Mouse (Mus musculus) megakaryocyte-erythroid progenitor cell, adult 5-6 weeks (primary cell): ENCODE results near the gene Htr1f. TPM values are rescaled to one million over a fixed set of nuclear protein-coding genes. Genes with fewer than 3 reads are reported as not detected.

Experiments
- ATAC-seq: replicated peaks from 2 replicates; pipeline ENCODE4 v1.8.0; 2016; ENCODE audit warnings: mild to moderate bottlenecking, inconsistent platforms; ENCODE audit not compliant: severe bottlenecking, poor library complexity, low FRiP score, low TSS enrichment
- total RNA-seq, 2 experiments: library from RNA; stranded (forward) in 1 of 2; stranded (reverse) in 1 of 2; fragments of 200-1000, 215-1000 nt in 1 of 2; fragments of >200 nt in 1 of 2; fragmentation: Nextera tagmentation in 1 of 2; gene quantifications; 2 replicates each; pipeline ENCODE4 v1.2.3; 2014 to 2017

The Htr1f gene
- total RNA-seq, 2 experiments from 2014 or later, result not detected

- ATAC-seq, result no peak
Observed at GRCm38 (mm10) chr16:64974636-64975035, 131.0 kb downstream of the Htr1f start.

DNA sequence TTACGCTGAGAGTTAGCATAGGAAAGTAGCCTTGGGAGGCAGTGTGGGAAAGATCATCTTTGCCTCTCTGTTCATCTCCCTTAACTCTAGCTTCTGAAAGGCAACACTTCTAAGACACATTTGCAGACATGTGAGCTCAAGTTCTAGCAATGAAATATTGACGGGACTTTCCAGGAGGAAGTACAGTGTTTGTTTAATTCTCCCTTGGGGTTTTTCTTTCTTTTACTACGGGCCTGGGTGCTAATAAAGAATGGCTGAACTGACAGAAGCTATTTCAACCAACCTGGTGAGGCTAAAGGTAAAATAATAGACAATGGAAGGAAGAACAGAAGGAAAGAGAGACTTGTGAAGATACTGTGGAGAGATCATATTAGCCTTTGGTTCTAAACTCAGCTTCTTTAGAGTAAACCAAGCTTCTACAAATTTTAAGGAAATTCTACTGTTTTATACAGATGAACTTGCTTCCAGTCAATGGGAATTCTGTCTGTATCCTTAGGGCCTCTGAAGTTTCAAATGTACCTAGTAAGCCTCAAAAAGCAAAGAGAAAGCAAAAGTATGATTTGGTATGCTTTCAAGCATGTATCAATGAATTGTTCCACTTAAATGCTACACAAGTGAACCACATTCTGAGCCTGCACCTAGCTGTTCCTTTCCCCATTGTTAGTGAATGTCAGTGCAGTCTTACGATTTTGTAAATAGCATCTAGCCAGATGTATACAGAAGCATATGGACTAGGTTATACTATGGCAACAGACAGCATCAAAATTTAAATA is 131.9 kb downstream of the Htr1f start:
- ATAC-seq, result no peak

- peak; percentile 68 for ATAC-seq
Observed at GRCm38 (mm10) chr16:64961690-64962089, 144.0 kb downstream of the Htr1f start.

GRCm38 (mm10) chr16:64941646-64942195 is 163.9 kb downstream of the Htr1f start:
- no peak for ATAC-seq

DNA sequence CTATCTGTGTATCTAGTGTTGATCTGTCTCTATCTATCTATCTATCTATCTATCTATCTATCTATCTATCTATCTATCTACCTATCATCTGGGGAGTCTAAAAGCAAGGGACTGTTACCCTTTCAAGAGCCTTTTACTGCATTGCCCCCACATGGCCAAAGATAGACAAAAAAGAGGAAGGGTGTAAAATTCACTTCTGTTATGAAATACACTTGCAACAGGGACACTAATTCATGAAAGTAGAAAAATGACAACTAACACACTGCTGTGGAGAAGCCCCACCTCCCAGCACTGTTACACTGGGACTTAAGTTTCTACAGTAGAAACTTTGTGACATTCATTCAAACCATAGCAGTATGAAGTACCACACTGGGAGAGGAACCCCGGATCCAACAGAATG is 170.9 kb downstream of the Htr1f start:
- ATAC-seq, result no peak

DNA sequence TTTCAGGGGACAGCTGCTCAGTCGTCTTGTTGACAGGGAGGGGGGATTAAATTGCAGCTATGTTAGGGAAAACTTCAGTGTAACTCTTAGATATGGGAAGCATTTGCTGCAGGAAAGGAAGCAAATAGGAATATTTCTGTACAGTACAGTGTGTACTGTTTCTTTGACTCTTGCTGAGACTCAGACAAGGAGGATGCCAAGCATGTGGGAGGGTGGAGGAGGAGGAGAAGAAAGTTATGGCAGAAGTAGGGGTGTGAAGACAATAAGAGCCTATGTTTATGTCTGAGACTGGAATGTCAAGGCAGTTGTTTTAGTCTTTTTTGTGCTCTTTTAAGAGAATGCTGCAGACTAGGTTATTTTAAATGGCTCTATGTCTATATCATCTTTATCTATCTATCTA is 171.6 kb downstream of the Htr1f start:
- no peak for ATAC-seq

GRCm38 (mm10) chr16:64923500-64923899 is 182.2 kb downstream of the Htr1f start:
- ATAC-seq, result no peak

GRCm38 (mm10) chr16:64908747-64909146 is 196.9 kb downstream of the Htr1f start:
- no peak for ATAC-seq

DNA sequence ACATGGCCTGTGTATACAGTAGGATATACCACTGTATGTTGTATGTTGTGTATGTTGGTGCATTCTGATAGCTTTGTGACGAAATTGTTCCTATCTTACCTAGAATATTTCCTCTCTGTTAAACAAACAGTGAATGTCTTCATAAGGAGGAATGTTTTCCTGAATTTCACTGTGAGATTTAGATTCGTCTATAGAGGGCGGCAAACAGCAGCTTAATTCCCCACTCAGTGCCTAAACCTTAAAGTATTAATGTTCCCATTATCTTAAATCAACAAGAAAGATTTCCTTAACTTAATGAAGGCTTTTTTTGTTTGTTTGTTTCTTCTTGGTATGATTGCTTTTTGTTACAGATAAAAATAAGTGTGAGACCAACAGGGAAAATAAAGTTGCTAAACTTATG is 198.5 kb downstream of the Htr1f start:
- 0 out of 2 replicates have a peak, but pooled peaks have one; percentile 34 for ATAC-seq

DNA sequence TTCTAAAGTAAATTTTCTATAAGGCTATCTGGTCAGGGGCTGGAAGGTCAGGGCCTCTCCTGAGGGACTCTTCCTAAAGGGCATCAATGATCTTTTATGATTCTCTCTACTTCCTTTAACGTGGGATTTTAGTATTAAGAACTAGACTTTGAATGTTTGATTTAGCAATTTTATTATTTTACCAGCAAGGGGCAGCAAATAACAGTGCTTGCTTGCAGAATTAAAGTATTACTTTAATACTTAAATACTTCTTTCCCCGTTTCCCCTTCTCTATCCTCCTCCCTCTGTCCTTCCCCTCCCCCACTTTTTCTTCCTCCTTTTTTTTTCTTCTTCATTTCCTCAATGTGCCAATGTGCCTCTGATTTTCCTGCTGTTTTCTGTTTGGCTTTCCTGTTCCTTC is 202.3 kb downstream of the Htr1f start:
- ATAC-seq, result no peak

DNA sequence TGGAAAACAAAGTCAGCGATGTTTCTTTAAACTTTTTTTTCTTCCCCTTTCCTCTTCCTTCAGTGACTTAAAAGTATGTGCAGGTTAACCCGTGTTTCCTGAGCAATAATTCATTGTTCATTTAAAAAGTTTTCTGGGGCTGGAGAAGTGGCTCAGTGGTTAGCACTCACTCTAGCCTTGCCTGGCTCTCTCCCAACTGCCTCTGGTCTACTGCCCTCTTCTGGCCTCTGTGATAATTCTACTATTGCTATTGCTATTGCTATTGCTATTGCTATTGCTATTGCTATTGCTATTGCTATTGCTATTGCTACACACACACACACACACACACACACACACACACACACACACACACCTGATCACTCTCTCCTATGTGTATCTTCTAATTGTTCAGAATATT is 206.6 kb downstream of the Htr1f start:
- ATAC-seq, result peak; percentile 90

GRCm38 (mm10) chr16:64889496-64889895 is 216.2 kb downstream of the Htr1f start:
- ATAC-seq, result no peak

DNA sequence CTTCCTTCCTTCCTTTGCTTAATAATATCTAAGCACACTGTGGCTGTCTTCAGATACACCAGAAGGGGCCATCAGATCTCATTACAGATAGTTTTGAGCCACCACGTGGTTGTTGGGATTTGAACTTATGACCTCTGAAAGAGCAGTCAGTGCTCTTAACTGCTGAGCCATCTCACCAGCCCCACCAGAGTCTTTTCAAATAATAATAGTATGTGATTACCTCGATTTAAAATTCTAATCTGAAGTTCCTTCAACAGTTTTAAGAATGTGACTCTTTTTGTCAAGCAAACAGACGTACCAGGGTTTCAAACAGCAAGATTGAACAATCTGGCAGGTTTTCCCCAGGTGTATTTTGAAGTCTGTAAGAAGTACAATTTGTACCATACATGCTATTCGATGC is 220.1 kb downstream of the Htr1f start:
- no peak for ATAC-seq

DNA sequence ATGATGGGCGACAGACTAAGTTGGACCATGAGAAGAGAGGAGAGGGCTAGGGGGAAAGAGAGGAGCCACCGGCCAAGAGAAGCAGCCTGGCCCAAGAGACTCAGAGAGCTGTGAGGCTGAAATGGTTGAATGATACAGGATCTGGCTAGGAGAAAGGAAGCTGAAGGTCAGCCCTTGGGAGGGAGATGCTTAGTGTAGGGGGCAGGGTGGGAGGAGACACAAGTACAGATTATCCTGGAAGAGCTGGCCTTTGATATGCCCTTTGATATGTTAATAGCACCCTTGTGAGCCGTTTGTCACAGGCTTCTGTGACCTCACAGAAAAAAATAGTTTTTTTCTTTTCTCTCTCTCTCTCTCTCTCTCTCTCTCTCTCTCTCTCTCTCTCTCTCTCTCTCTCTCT is 220.5 kb downstream of the Htr1f start:
- peak; percentile 23; the same call in 1 of the 2 replicates for ATAC-seq

DNA sequence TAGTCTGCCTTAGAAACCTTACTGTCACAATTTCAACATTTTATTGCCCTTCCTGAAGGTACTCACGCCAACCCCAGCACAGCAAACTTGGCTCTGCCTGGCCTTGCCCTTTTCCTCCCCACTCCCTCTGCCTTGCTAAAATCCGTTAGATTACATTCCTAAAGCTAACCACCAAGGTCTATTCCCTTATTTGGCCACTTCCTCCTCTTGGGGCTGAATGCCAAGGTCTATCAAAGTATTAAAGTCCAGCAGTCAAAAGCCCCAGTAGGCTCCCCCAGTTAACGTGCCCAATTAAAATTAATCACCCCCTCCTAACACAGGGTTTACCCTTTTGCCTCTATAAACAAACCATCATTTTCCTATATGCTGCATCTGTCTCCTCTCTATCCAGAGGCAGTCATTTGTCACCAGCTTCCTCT is 221.2 kb downstream of the Htr1f start:
- ATAC-seq, result peak; percentile 73

DNA sequence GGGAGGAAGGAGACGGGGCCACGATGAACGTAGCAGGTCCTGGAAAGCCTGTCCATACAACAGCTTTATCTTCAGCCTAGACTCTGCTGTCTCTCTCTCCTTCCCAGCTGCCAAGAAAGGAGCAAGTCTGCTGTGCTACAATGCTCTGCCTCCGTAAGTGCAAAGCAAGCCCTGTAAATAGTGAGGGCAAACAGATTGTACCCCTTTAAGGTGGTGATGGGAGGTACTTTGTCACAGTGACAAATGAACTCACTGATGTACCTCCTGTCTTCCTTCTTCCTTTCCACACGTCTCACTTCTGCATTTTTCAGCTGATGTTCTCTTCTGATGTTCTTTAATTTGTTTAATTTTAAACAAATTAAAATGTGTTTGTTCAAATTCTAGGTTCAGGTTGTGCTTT is 221.8 kb downstream of the Htr1f start:
- peak; percentile 67; the same call in 1 of the 2 replicates for ATAC-seq

- ATAC-seq, result no peak
Observed at GRCm38 (mm10) chr16:64881442-64881841, 224.2 kb downstream of the Htr1f start.

GRCm38 (mm10) chr16:64880986-64881385 is 224.7 kb downstream of the Htr1f start:
- no peak for ATAC-seq

DNA sequence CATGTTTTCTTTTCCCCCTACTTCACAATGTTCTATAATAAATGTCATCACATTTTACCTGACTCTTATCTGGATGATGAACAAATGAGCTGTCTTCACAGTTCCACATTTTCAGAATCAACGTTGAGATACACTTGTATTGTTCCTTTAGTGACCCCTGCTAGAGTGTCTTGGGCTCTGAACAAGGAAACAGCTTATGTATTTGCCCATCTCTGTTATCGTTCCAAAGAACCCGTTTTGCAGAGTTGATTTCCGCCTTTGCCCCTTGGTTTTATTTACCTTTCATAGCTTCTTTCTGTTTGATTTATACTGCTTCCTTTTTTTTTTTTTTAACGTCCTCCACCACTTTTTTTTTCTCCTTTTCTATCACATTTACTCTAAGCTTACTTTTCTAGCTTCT is 225.9 kb downstream of the Htr1f start:
- no peak for ATAC-seq

DNA sequence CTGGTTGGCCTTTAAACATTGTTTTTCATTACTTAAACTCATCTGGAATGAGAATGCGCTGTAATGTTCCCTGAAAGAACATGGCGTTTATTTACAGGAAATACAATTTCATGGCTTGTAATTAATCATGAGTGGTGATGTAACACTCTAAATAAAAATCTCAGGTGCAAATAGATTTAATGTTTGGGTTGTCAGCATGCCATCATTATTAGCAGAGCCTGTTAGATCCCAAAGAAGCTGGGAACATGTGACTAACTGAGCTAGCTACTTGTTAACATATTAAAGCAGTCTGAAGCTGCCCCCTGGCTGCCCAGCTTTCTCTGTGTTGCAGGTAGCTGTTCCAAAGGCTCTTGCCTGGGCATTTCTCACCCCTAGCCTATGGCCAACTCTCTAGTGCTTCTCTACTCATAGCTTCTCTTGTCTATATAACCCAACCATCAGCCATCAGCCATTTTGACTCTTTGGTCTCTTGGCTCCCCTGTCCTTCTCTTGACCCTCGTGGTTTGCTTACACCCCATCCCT is 227.0 kb downstream of the Htr1f start:
- no peak for ATAC-seq

DNA sequence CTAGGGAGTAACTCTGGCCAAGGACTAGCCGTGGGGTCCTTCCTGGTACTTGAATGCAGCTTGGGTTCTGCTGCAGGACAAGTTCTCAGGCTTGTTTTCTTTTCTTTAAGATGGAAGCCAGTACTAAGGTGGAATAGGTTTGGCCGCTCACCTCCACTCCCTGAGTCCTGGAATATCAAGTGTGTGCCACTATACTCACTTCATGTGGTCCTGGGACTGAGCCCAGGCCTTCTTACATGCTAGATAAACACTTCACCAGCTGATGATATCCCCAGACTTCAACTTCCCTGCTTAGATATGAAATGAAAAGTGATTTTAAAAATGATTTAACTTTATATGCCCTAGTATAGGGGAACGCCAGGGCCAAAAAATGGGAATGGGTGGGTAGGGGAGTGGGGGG is 228.3 kb downstream of the Htr1f start:
- ATAC-seq, result no peak
